Mouse (Mus musculus) G1E (cell line): ENCODE data around the gene Krtap31-1.

ENCODE experiments used
- CTCF ChIP-seq: IDR thresholded peaks from 2 replicates; pipeline ENCODE4 v1.5.1; 2012; ENCODE audit warnings: low read depth, low read length, inconsistent platforms, mixed read lengths
- GATA1 ChIP-seq: IDR thresholded peaks from 2 replicates; pipeline ENCODE4 v1.6.1; 2012; ENCODE audit warnings: borderline replicate concordance, low read length, inconsistent platforms, mixed read lengths
- GATA2 ChIP-seq: IDR thresholded peaks from 2 replicates; pipeline ENCODE4 v1.6.1; 2012; ENCODE audit warnings: low read depth, low read length, inconsistent platforms, borderline replicate concordance
- POLR2AphosphoS5 ChIP-seq: IDR thresholded peaks from 2 replicates; pipeline ENCODE4 v1.6.1; 2012; ENCODE audit warnings: low read depth, low read length, inconsistent platforms; ENCODE audit not compliant: insufficient replicate concordance
- TAL1 ChIP-seq: conservative IDR thresholded peaks from 2 replicates; pipeline ENCODE4 v1.6.1; 2012; ENCODE audit warnings: low read depth, low read length, inconsistent platforms, mixed read lengths

GRCm38 (mm10) chr11:99937751-99938264 lies 30.1 kb downstream of the Krtap31-1 start:
- TF ChIP-seq CTCF: no peak
- TF ChIP-seq GATA1: no peak
- no peak for TF ChIP-seq POLR2AphosphoS5
- no peak for TF ChIP-seq GATA2
- no peak for TF ChIP-seq TAL1
